Mouse (Mus musculus): ENCODE data around the gene Gramd1a. TPM values are rescaled to one million over a fixed set of nuclear protein-coding genes. Genes with fewer than 3 reads are reported as not detected.
A peak's percentile ranks its signal among the peaks of the same experiment; 100 is the strongest.

Gene Gramd1a
- total RNA-seq, 2 experiments from 2014 or later, result 40.5 to 41.2 TPM

DNA sequence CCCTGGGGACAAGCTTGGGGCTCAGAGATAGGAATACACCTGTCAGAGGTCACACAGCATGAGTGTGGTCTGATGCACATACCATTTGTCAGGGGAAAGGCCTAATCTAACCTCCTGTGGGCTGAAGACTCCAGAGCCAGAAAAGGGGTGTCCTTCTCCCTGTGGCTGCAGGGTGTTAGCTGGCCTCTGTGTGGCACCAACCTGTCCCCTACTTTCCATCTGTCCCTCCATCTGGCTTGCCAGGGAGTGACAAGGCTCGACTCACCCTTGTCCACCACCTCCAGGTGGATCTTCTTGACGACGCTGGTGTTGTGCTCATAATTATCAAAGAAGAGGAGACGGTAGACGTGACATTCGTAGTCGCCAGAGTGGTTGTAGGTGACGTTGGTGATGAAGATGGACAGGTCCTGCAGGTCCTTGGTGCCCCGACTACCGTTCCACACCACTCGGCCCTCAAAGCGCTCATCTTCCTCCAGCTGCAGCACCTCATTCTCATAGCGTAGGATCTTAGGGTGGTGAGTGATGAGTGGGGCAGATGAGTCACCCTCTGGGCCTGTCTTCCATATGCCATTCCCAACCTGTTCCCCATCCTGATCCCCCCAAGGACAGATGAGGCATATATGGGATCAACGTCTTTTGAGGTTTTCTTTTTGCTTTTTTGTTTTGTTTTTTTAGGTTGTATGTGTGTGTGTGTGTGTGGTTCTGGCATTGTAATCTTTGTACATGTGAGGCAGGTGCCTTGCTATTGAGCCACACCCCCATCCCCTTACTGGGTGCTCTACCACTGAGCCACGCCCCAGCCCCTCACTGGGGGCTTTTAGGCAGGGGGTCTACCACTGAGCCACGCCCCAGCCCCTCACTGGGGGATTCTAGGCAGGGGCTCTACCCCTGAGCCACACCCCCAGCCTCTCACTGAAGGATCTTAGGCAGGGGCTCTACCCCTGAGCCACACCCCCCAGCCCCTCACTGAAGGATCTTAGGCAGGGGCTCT is 32.8 kb downstream of the Gramd1a start:
- no peak for DNase-seq

DNA sequence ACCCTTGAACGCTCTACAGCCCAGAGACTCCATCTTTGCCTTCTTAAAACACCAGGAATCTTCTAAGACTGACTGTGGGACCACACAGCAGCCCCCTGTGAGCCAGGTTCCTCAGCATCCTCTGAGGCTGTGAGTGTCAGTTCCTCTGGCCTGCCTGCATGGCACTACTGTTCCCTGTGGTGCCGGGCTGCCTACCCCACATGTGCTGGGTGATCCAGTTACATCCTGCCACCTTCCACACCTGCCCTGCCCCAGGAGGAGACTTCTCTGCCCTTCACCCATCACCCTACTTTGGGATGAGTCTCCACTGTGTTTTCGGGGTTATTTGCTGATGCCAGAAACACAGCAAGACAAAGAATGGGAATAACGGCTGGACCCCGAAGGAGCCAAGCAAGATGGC is 36.1 kb downstream of the Gramd1a start:
- no peak for DNase-seq

DNA sequence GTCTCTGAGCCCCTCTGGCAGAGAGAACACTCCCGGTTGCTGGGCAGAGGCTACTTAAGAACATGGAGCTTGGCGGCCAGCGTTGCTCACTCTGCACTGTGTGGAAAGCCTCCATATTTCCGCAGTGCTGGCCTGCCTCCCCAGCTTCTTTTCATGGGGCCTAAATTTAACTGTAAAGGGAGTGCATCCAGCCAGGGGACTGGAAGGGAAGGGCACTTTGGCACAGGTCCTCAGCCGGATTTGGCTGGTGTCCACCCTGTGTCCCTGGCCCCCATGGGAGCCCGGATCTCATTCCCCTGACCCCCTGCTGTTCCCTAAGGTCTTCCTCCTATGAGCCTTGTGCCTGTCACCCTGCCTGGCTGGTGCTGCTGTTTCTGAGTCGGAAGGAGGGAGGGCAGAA is 37.2 kb downstream of the Gramd1a start:
- DNase-seq, result peak; percentile 84

GRCm38 (mm10) chr7:31117465-31117864 is 38.2 kb downstream of the Gramd1a start:
- no peak for DNase-seq

- peak; percentile 36 for DNase-seq
Measured at GRCm38 (mm10) chr7:31116721-31117145, 39.0 kb downstream of the Gramd1a start.

- peak; percentile 85 for DNase-seq
Measured at GRCm38 (mm10) chr7:31115587-31116043, 40.1 kb downstream of the Gramd1a start.

GRCm38 (mm10) chr7:31115182-31115581 is 40.5 kb downstream of the Gramd1a start, which contains the start of gene Hpn:
TSS of gene Hpn (minus strand) at chr7:31115290.
- no peak for DNase-seq

DNA sequence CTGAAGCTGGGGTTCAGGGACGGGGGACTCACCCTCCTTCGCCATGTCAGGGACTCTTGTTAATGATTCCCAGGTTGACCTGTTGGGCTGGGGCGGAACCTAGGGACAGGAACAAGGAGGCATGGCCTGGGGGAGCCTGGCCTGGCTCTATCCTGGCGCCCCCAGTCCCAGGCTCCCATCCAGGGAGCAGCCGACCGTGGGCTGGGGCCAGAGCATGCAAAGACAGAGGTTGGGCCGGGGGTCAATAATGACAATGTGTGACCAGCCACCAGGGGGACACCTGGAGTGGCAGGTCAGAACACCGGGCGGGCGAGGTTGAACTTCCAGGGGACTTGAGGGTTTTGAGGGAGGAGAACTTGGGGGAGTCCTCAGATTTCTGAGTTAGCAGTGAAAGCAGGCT is 41.0 kb downstream of the Gramd1a start:
- DNase-seq, result no peak

DNA sequence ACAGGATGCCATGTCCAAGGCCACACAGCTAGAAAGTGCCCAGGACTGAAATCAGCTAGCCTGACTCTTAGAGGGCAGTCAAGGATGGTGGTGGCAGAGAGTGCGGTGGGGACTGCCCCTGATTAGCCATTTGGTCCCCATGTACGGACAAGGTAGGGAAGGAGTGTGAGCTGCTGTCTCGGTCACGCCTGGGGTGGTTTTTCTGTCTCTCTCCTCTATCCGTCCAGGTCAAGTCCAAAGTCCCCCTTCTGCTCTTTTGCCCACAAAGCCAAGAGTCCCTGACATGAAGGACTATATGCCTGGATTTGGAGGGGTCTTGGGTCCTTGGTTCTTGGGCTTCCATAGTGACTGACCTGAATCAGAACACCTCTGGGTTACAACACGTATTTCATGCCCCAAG is 41.9 kb downstream of the Gramd1a start:
- no peak for DNase-seq

GRCm38 (mm10) chr7:31112036-31112435 is 43.7 kb downstream of the Gramd1a start:
- no peak for DNase-seq

DNA sequence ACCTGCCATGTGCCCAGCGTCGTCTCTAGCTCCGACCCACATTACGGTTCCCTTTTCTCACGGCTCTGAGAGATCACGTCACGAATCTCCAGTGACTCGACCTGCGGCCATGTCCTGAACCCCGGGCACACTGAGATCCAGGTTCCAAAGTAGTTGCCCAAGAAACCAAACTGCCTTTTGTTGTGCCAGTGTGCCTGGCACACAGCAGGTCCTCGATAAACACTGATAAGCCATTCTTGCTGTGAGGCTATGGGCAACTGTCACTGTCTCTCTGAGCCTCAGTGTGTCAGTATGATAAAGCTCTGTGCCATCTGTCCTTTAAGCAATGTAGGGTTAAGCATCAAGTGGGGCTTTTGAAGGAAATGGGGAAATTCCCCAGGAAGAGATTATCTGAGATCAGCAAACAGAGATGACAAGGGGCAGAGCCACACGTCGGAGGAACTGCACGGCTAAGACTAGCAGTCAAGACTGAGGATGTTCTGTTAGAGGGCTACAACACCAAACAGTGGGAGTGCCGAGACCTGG is 44.8 kb downstream of the Gramd1a start:
- DNase-seq, result no peak

- no peak for DNase-seq
Measured at GRCm38 (mm10) chr7:31109796-31110195, 45.9 kb downstream of the Gramd1a start.

DNA sequence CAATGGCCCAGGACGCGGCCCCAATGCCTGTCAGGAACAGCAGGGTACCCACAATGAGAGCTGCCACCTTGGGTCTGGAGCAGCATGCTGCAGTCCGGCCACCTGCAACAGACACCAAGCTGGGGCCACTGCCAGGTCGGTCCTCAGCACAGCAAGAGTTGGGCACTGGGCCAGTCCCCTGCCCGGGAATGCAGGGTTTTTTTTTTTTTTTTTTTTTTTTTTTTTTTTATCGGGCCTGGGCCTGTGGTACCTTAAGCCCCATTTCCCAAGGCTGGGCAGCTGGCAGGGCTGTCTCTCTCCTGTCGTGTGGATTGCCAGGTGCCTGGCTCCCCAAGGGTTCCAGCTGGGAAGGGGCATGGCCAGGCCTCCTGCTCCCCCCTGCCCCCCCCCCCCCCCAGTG is 46.6 kb downstream of the Gramd1a start:
- peak; percentile 65 for DNase-seq

GRCm38 (mm10) chr7:31107781-31108180 is 47.9 kb downstream of the Gramd1a start:
- no peak for DNase-seq

- no peak for DNase-seq
Measured at GRCm38 (mm10) chr7:31106166-31106565, 49.5 kb downstream of the Gramd1a start.

GRCm38 (mm10) chr7:31105061-31105768 is 50.5 kb downstream of the Gramd1a start:
- DNase-seq, result peak; percentile 48

DNA sequence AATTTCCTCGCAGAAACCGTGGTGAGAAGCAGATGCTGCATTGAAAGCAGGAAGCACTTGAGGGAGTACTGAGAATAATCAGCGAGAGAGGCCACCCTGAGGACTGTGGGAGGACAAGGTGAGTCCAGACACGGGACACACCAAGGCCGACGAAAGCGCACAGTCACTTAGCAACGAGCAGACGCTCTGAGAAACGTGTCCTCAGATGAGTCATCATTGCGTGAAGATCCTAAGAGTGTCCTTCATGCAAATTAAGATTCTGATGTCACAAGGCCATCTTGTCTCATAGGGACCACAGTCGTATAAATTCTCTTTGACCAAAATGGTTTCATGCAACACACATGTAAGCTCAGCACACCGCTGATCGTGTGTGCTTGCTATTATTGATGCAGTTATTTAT is 54.9 kb downstream of the Gramd1a start:
- no peak for DNase-seq

DNA sequence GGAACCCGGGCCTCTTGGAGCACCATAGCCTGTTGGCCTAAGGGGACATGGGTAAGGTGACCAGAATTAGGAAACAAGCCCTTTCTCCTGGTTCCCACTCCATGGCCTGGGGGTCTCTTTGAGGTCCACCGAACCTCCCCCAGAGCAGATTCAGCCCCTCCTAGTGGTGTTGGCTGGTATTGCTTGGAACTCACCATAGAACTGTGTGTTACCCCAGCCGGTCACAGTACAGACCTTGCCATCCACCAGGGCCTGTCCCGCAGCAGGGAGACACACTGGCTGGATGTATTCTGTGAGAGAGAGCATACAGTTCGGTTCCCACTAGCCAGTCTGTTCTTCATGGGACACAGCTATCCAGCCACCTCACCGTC is 56.1 kb downstream of the Gramd1a start:
- no peak for DNase-seq

DNA sequence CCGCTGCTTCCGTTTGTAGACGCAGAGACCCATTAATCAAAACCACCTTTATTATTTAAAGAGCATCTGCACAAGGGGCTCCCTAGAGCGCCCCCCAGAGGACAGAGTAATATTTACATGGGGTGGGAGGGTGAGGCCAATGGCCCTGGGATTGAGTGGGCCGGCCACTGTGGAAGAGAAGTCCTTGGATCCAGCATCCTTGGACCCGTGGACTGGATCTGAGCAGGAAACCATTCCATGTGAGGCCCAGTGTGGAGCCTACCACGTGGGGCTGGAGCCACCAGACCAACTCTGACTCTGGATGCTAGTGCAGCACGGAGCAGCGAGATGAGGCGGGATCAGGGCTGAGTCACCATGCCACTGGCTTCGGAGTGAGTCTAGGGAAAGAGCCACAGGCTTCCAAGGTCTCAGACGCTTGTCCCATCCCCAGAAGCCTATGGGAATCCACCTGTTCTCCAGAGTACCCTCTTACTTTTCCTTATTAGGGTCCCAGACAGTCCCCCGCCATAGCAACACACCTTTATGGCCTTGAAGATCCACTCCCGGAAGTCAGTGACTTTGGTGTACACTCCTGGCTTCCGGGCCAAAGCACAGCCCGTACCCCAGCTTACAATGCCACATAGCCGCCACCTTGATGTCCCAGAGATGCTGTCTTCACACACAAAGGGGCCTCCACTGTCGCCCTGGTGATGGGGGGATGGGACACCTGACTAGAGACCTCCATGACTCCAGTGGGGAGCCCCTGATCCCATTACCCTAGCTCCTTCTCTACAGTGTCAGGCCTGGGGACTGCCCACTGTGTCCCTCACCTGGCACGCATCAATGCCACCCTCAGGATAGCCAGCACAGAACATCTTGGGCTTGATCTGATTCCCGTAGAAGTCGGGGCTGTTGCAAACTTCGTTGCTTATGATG is 56.7 kb downstream of the Gramd1a start:
- DNase-seq, result no peak

DNA sequence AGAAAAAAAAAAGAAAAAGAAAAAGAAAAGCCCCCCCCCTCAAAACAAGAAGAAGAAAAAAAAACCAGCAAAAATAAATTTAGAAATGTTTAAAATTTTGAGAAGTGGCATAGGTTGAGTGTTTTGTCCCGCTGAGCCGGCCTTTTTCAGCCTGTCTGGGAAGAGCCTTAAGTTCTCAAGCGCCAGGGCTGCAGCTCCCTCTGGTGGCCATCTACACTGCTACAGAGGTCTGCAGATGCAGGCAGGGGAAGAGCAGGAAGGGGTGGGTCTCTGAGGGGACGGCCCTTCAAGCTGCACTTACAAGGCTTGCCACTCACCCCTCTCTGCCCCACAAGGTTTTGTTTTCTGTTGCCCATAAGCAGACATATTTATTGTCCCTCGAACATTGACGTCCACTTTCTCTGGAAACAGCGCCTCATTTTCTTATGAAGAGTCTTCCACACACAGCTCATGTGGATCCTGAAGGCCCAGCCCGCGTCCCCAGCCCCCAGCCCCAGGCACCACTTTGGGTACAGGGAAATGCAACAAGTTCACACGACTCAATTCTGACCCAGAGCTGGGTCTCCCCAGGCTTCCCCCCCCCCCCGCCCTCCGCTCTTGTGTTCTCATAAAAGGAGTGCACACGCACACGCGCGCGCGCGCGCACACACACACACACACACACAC is 58.0 kb downstream of the Gramd1a start:
- peak; percentile 87 for DNase-seq

- DNase-seq, result no peak
Measured at GRCm38 (mm10) chr7:31096892-31097564, 58.7 kb downstream of the Gramd1a start.
